Mouse (Mus musculus) neural tube, embryonic 12.5 days (tissue): Measurements from ENCODE around the gene 2610028H24Rik. TPM values are rescaled to one million over a fixed set of nuclear protein-coding genes. Genes with fewer than 3 reads are reported as not detected.

Experiments
- ATAC-seq: fragments of 200-750 bp; cut with Nextera tagmentation; 2 replicates; pipeline ENCODE4 v1.8.0; 2017; ENCODE audit warnings: low read depth, mild to moderate bottlenecking, moderate TSS enrichment, moderate library complexity; ENCODE audit not compliant: low FRiP score
- H3K27ac ChIP-seq: fragments of 300-500 bp; sonication (generic); 2 replicates; pipeline ENCODE4 v1.5.1; 2016
- H3K27me3 ChIP-seq: fragments of 300-500 bp; sonication (generic); replicated peaks from 2 replicates; pipeline ENCODE4 v1.6.1; 2016; ENCODE audit warnings: mild to moderate bottlenecking
- H3K36me3 ChIP-seq: fragments of 300-500 bp; sonication (generic); 2 replicates; pipeline ENCODE4 v1.6.1; 2016; ENCODE audit warnings: mild to moderate bottlenecking
- H3K4me1 ChIP-seq: fragments of 300-500 bp; sonication (generic); 2 replicates; pipeline ENCODE4 v1.6.1; 2016
- H3K4me2 ChIP-seq: fragments of 300-500 bp; sonication (generic); replicated peaks from 2 replicates; pipeline ENCODE4 v1.6.1; 2016; ENCODE audit warnings: mild to moderate bottlenecking
- H3K4me3 ChIP-seq: fragments of 300-500 bp; sonication (generic); 2 replicates; pipeline ENCODE4 v1.5.1; 2016
- H3K9ac ChIP-seq: fragments of 300-500 bp; sonication (generic); 2 replicates; pipeline ENCODE4 v1.6.1; 2016; ENCODE audit warnings: mild to moderate bottlenecking
- H3K9me3 ChIP-seq: fragments of 300-500 bp; sonication (generic); 2 replicates; pipeline ENCODE4 v1.6.1; 2016; ENCODE audit warnings: mild to moderate bottlenecking
- WGBS: fragments of 180-500 bp; shearing (Covaris S2); methylation state at CpG from one replicate; pipeline ENCODE4 v1.1.7; 2016; 5-methylcytosine and 5-hydroxymethylcytosine counted together
- polyA plus RNA-seq: library from polyadenylated mRNA; unstranded; fragments of >200 nt; fragmentation: Nextera tagmentation; extraction: Ambion mirVana; gene quantifications from 2 replicates; pipeline ENCODE4 v1.2.1, GENCODE M21; 2016

2610028H24Rik gene
- polyA plus RNA-seq, 1 experiment from 2014 or later, result not detected

- H3K4me3 ChIP-seq, result no peak overlapping the region
- H3K36me3 ChIP-seq, result peaks cover 84% of the 10 kb centered on the region
Observed at GRCm38 (mm10) chr10:76496366-76496765, 47.5 kb downstream of the 2610028H24Rik start.

GRCm38 (mm10) chr10:76497522-76497921, 48.6 kb downstream of the 2610028H24Rik start:
- H3K27me3 ChIP-seq, result no peaks in the 10 kb centered on the region
- H3K4me2 ChIP-seq, result no peak overlapping the region

More at GRCm38 (mm10) chr10:76496366-76496765, 47.5 kb downstream of the 2610028H24Rik start:
- H3K9ac ChIP-seq, result no peak overlapping the region
- H3K4me1 ChIP-seq, result no peaks in the 10 kb centered on the region
- 96% methylated on average over 7 of the region's 7 CpGs for WGBS
- no peak for ATAC-seq
- no peak overlapping the region for H3K4me2 ChIP-seq
- H3K9me3 ChIP-seq, result no peaks in the 10 kb centered on the region
- no peaks in the 10 kb centered on the region for H3K27me3 ChIP-seq
- H3K27ac ChIP-seq, result no peak overlapping the region

GRCm38 (mm10) chr10:76504271-76504943, 55.5 kb downstream of the 2610028H24Rik start:
- H3K4me2 ChIP-seq, result no peak overlapping the region
- H3K9ac ChIP-seq, result no peak overlapping the region
- H3K27me3 ChIP-seq, result no peaks in the 10 kb centered on the region
- no peaks in the 10 kb centered on the region for H3K4me1 ChIP-seq
- 92% methylated on average over 11 of the region's 11 CpGs for WGBS
- H3K9me3 ChIP-seq, result no peaks in the 10 kb centered on the region
- no peak overlapping the region for H3K27ac ChIP-seq
- H3K36me3 ChIP-seq, result peaks cover 90% of the 10 kb centered on the region
- no peak overlapping the region for H3K4me3 ChIP-seq
- ATAC-seq, result no peak

More at GRCm38 (mm10) chr10:76497522-76497921, 48.6 kb downstream of the 2610028H24Rik start:
- ATAC-seq, result no peak
- 98% methylated on average over 4 of the region's 4 CpGs for WGBS
- H3K9ac ChIP-seq, result no peak overlapping the region
- no peaks in the 10 kb centered on the region for H3K4me1 ChIP-seq
- H3K4me3 ChIP-seq, result no peak overlapping the region
- H3K9me3 ChIP-seq, result no peaks in the 10 kb centered on the region
- H3K27ac ChIP-seq, result no peak overlapping the region
- H3K36me3 ChIP-seq, result peaks cover 91% of the 10 kb centered on the region

GRCm38 (mm10) chr10:76505865-76506264, 57.0 kb downstream of the 2610028H24Rik start:
- no peak overlapping the region for H3K4me3 ChIP-seq
- no peaks in the 10 kb centered on the region for H3K9me3 ChIP-seq
- no peak overlapping the region for H3K9ac ChIP-seq
- ATAC-seq, result no peak
- H3K4me2 ChIP-seq, result no peak overlapping the region
- no peak overlapping the region for H3K27ac ChIP-seq
- H3K27me3 ChIP-seq, result no peaks in the 10 kb centered on the region
- no peaks in the 10 kb centered on the region for H3K4me1 ChIP-seq
- 95% methylated on average over 7 of the region's 7 CpGs for WGBS
- H3K36me3 ChIP-seq, result peaks cover 88% of the 10 kb centered on the region

Other genes with a start within 250 kb of the 2610028H24Rik start
- gene Prmt2, start 211.2 kb upstream of the 2610028H24Rik start, polyA plus RNA-seq, result 128 TPM in 2 replicates
- 0.88 and 0.93 TPM in 2 replicates for gene S100b, start 195.2 kb upstream of the 2610028H24Rik start, polyA plus RNA-seq
- 14.2 and 15.0 TPM in 2 replicates for gene Dip2a, start 103.8 kb upstream of the 2610028H24Rik start, polyA plus RNA-seq
- not detected in 2 replicates for gene AC141477.1, start 8.6 kb upstream of the 2610028H24Rik start, polyA plus RNA-seq
- gene Pcnt, start 6.3 kb upstream of the 2610028H24Rik start, polyA plus RNA-seq, result 11.5 and 15.6 TPM in 2 replicates
- gene Mcm3ap, start 19.8 kb downstream of the 2610028H24Rik start, polyA plus RNA-seq, result 75.1 and 75.8 TPM in 2 replicates
- gene Ybey, start 20.0 kb downstream of the 2610028H24Rik start, polyA plus RNA-seq, result 8.4 TPM in 2 replicates
- 51.9 and 58.0 TPM in 2 replicates for gene Lss, start 82.5 kb downstream of the 2610028H24Rik start, polyA plus RNA-seq
- gene Spatc1l, start 113.2 kb downstream of the 2610028H24Rik start, polyA plus RNA-seq, result not detected in 2 replicates
- 0.34 TPM in 1 of 2 replicates, not detected in the other for gene Ftcd, start 126.6 kb downstream of the 2610028H24Rik start, polyA plus RNA-seq
- gene Col6a2, start 174.5 kb downstream of the 2610028H24Rik start, polyA plus RNA-seq, result 30.9 and 31.0 TPM in 2 replicates